Mouse (Mus musculus) cerebellum, postnatal 36 days (tissue): ENCODE results near the gene Tex13c2.

ENCODE experiments used
- DNase-seq, 2 experiments: peaks; one replicate each; pipeline ENCODE4 v3.0.0; 2021 to 2022; ENCODE audit warnings: mixed read lengths in 2 of 2

Tex13c2 gene

GRCm38 (mm10) chrX:42489446-42489845 is at the start of gene Tex13c2:
Gene Tex13c2, plus strand, starts transcription at chrX:42489691.
- no peak for DNase-seq

GRCm38 (mm10) chrX:42450305-42450704 is 39.2 kb upstream of the Tex13c2 start:
- no peak for DNase-seq

- DNase-seq = no peak
These were observed 36.5 kb upstream of the Tex13c2 start for GRCm38 (mm10) chrX:42453001-42453400.

- no peak for DNase-seq
These were observed 35.0 kb upstream of the Tex13c2 start for GRCm38 (mm10) chrX:42454533-42454932.

GRCm38 (mm10) chrX:42490336-42490735 is 845 bp downstream of the Tex13c2 start:
- peak; percentile 37 to 40 for DNase-seq

GRCm38 (mm10) chrX:42500538-42500937 is 11.0 kb downstream of the Tex13c2 start:
- no peak for DNase-seq

GRCm38 (mm10) chrX:42502291-42503043 is 13.0 kb downstream of the Tex13c2 start, which contains the start of gene Sh2d1a:
Gene Sh2d1a, plus strand, starts transcription at chrX:42502453.
- DNase-seq = no peak

- DNase-seq = no peak
These were observed 21.6 kb downstream of the Tex13c2 start for GRCm38 (mm10) chrX:42511105-42511504.

- no peak for DNase-seq
These were observed 23.1 kb downstream of the Tex13c2 start for GRCm38 (mm10) chrX:42512567-42512966.

- DNase-seq = no peak
These were observed 33.4 kb downstream of the Tex13c2 start for GRCm38 (mm10) chrX:42522868-42523267.

GRCm38 (mm10) chrX:42530703-42531102 is 41.2 kb downstream of the Tex13c2 start:
- no peak for DNase-seq

- peak; percentile 63 to 79 for DNase-seq
These were observed 50.7 kb downstream of the Tex13c2 start for GRCm38 (mm10) chrX:42540030-42540755.

GRCm38 (mm10) chrX:42540756-42541053 is 51.2 kb downstream of the Tex13c2 start:
- DNase-seq = peak; percentile 77 to 88
